Mouse (Mus musculus) ovary, adult 2 months (tissue): Measurements from ENCODE around the gene Meltf. TPM values are rescaled to one million over a fixed set of nuclear protein-coding genes. Genes with fewer than 3 reads are reported as not detected.

Experiments
- polyA plus RNA-seq: library from polyadenylated mRNA; depleted of rRNA; stranded (reverse); fragments of >200 nt; gene quantifications from 2 replicates; pipeline ENCODE4 v1.2.3, GENCODE M21; 2012; rRNA removed

Gene Meltf
- polyA plus RNA-seq = 0.86 and 1.1 TPM in 2 replicates

DNA sequence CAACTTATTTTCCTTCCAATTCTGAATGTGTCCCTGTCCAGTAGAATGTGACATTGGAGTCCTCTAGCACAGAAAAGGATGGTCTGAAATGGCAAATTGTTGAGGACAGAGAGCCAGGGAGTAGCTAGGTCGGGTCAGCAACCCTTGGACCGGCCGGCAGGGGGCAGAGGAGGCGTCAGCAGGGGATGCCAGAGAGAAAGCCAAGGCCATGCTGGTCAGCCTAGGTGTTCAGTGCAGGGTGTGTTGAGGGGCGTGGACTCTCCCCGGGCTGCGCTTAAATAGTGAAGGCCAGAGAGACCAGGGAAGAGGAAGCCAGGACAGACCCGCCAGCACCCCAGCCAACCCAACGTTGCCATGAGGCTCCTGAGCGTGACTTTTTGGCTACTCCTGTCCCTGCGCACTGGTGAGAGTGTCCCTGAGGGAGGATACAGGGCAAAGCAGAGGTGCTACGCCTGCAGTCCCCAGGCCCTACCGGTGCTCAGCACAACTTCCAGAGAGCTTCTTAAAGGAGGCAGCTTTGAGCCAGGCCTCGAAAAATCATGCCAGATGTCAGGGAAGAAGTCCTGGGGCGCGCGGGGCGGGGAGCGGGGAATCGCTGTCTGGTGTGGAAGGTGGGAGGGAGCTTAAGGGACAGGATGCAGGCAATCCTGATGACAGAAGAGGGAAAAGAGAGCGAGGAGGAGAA, at the start of gene Meltf:
TSS of gene Meltf (plus strand) at position 238 of the 685 bp plus-strand sequence.

DNA sequence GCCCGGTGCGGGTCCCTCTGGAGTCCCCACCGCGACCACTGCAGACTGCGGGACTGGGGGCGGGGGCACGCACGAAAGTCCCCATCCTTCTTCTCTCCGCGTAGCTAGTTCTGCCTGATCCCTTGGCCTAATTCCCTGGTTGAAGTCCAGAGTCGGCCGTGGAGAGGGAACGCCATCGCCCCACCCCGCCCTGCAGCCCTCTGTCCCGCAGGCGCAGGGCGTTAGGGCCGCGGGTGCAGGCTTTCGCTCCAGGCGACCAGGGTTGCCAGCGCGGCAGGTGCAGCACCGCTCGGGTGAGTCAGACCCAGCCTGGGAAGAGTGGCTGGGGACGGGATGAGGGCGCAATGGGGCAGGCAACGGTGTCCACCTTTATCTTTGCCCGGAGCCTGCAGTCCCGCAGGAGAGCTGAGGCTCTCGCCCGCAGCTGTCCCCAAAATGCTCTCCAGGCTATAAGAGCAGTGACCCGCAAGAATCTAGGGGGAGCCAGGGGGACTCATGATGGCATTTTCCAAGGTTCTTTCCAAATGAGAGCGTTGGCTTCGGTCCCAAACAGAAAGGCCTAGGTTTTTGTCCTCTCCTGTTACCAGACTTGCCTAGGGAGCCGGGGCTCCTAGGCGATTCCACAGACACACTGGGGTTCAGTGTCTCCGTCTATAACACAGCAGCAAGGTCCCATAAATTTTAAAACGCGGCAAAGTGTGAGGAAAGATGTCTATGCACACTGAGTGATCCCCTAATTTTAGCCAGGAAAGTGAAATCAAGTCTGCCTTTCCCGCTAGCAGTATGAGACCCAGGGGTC, 55.3 kb downstream of the Meltf start, which contains the start of gene Pigz:
TSS of gene Pigz (plus strand) at position 101 of the 799 bp plus-strand sequence.

DNA sequence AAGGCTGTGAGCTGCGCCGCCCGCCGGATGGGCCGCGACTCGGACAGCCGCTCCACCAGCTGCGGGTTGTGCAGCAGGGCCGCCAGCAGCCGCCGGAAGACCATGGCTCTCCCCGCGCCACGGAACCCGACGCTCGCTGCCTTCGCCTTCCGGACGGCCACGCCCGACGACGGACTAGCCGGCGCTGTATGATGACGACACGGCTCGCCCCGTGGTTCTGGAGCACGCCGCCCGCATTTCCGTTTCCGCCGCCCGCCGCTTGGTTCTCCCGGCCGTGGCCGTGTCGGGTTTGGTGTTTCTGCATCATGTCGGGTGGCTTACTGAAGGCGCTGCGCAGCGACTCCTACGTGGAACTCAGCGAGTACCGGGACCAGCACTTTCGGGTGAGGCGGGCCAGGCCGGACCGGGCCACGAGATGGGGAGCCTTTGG, 69.8 kb downstream of the Meltf start, which contains the start of the genes 0610012G03Rik and Ncbp2:
TSS of gene 0610012G03Rik (minus strand) at position 150 of the 430 bp plus-strand sequence.
TSS of gene Ncbp2 (plus strand) at position 169 of the 430 bp plus-strand sequence.

Other genes starting within 250 kb of the Meltf start
- 10.3 and 11.9 TPM in 2 replicates for gene Dlg1, start 215.4 kb upstream of the Meltf start, polyA plus RNA-seq
- 3.1 and 3.5 TPM in 2 replicates for gene Pigz, start 55.0 kb downstream of the Meltf start, polyA plus RNA-seq
- 130 and 190 TPM in 2 replicates for gene 0610012G03Rik, start 69.7 kb downstream of the Meltf start, polyA plus RNA-seq
- gene Ncbp2, start 69.7 kb downstream of the Meltf start, polyA plus RNA-seq = 6.3 and 7.2 TPM in 2 replicates
- 4.7 and 5.2 TPM in 2 replicates for gene Senp5, start 124.5 kb downstream of the Meltf start, polyA plus RNA-seq
- 17.6 and 23.5 TPM in 2 replicates for gene Pak2, start 200.5 kb downstream of the Meltf start, polyA plus RNA-seq
- 36.0 and 50.2 TPM in 2 replicates for gene Pigx, start 220.9 kb downstream of the Meltf start, polyA plus RNA-seq
- gene Cep19, start 221.0 kb downstream of the Meltf start, polyA plus RNA-seq = 9.7 and 19.0 TPM in 2 replicates